Mouse (Mus musculus): Measurements from ENCODE around the gene Plp2. TPM values are rescaled to one million over a fixed set of nuclear protein-coding genes. Genes with fewer than 3 reads are reported as not detected.

Plp2 gene
- total RNA-seq, 2 experiments from 2014 or later, result 101 to 115 TPM

DNA sequence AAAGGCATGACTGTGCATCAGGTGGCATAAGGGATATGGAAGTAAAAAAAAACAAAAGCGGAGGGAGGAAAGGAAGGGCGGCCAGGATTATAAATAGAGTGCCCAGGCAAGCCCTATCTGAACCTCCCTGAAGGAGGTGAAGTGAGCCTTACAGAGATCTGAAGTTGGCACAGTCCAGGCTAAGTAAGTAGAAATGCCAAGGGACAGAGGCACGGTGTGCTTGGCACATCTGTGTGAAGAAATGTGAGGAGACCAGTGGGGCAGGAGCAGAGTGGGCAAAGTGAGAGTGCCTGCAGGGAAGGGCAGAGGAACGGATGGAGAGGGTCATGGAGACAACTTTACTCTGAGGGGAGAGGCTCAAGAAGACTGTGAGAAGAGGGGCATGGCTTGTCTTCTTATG, 10.1 kb downstream of the Plp2 start:
- no peak for DNase-seq

DNA sequence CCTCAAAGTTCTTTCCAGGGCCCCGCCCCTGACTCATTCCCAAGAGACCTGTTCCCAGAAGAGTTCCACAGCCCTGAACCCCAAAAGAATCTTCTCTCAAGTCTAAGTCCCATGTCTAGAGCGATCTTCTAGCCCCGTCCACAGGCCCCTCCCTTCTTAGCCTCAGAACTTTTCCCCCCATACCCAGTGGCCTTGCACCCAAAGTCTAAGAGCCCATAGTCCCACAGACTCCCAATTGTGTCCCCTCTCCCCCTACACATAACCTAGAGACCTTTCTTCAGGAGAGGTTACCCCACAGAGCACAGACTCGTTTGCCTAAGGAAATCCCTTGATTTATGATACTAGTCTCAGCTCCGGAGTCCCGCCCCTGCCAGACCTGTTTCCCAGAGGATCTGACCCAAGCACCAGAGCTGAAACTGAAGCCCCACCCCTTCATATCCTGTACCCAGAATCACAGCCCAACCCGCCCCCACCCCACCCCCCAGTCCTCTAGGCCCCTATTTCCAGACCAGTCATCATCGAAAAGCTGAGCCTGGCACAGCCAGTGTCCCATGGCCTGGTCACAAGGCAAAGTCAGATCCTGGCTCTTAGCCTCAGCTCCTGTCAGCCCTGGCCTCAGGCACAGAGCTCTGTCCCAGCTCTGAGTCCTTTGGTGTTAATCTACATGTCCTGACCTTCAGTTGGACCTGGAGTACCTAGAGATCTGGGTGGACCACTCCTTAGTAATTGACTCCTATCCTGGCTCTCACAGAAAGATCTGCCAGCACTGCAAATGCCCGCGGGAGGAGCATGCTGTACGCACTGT, 12.2 kb downstream of the Plp2 start:
- peak; percentile 29 for DNase-seq

DNA sequence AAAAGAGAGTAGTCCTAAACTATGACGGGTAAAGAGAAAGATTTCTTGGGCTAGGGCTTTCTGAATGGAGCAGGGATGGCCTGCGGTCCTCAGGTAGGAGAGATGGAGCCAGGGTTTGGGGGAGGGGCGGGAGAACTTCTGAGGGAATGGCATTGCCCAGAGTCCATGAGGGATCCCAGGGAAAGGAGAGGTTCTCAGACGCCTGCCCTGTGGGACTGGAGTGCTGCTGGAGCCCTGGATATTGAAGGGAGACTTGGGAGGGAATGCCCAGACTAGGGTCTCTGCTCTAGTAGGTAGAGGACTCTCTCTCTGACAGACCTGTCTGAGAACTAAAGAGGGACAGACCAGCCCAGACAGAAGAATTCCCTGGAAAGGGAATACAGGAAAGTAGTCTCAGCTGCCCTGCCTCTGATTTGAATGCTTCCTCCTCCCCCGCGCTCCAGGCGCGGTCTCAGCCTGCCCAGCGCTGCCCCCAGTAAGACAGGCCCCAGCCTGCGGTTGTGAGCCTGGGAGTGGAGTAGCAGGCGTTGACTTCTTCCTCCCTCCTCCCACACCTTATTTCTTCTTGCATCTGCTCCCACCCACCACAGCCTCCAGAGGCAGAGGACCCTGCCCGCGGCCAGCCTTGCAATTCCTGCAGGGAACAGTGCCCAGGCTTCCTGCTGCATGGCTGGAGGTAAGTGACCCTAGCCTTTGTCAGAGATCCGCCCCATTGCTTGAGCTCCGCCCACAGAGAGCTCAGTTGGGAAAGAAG, 13.0 kb downstream of the Plp2 start:
- peak; percentile 53 for DNase-seq

DNA sequence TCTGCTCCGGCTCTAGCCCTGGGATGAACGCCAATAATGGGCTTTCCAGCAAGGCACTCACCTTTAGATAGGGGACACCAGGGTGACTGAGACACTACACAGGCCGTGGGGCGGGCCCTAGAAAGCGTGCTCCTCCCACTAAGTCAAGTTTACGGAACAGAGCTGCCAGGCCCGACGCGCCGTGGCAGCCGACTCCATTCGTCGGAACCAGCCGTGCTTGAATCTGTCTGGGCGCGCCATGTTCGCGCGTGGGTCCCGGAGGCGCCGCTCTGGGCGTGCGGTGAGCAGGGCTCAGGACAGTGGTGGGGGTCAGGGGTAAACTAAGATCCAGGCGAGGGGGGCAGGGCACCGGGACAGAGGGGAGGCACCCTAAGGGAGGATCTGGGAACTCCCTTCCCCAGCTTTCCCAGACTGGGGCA, 14.0 kb downstream of the Plp2 start, which contains the start of gene Prickle3:
Gene Prickle3, plus strand, starts transcription at position 40 of the 419 bp plus-strand sequence.
- peak; percentile 72 for DNase-seq

DNA sequence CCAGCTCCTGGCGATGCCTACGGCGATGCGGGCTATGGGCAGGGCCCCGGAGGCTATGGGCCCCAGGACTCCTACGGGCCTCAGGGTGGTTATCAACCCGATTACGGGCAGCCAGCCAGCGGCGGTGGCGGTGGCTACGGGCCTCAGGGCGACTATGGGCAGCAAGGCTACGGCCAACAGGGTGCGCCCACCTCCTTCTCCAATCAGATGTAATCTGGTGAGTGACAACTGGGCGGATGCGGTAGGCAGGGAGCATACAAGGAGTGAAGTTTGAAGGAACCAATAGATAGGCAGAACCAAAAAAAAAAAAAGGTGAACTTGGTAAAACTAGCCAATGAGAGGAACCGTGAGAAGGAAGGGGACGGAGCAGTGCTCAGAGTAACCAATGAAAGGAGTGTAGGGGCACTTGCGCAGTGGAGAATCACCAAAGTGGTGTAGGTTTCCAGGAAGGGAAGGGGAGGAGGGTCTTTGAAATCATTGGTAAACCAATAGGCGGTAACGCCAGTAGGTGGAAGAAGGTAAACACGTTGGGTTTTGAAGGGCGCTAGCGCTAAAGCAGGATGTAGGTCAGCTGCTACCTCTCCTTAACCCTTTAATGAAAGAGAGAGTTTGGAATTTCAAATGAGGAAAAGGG, 22.4 kb downstream of the Plp2 start:
- DNase-seq, result peak; percentile 78

DNA sequence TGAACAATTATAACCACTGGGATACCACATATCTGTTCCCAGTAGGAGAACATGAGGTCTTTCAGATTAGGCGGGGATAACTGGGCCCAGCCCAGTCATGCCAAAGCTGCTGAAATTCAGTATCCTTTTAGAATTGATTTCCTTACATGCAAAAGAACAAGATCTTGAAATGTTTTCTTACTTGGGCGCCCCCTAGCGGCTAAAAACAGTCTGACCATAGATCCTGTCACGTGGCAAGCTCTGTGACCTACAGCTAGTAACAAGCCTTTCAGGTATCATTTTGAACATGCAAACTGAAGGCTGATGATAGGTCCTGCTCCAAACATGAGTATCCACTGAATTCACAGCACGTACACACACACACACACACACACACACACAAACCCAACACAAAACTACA, 25.8 kb downstream of the Plp2 start:
- peak; percentile 80 for DNase-seq

DNA sequence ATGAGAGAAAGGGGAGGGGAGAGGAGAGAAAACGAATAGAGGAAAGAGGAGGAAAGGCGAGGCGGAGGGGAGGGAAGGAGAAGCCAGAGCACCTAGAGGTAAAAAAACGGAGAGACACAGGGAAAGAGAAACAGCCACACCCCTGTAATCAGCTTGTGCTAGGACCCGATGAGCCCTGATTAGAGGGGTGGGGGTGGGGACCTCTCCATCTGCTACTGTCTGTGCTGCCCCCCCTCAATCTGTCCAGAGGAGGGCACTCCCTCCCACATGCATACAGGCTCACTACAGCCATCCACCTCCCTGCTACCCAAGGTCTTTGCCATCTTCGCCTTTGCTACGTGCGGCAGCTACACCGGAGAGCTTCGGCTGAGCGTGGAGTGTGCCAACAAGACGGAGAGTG, 30.4 kb downstream of the Plp2 start:
- DNase-seq, result no peak

DNA sequence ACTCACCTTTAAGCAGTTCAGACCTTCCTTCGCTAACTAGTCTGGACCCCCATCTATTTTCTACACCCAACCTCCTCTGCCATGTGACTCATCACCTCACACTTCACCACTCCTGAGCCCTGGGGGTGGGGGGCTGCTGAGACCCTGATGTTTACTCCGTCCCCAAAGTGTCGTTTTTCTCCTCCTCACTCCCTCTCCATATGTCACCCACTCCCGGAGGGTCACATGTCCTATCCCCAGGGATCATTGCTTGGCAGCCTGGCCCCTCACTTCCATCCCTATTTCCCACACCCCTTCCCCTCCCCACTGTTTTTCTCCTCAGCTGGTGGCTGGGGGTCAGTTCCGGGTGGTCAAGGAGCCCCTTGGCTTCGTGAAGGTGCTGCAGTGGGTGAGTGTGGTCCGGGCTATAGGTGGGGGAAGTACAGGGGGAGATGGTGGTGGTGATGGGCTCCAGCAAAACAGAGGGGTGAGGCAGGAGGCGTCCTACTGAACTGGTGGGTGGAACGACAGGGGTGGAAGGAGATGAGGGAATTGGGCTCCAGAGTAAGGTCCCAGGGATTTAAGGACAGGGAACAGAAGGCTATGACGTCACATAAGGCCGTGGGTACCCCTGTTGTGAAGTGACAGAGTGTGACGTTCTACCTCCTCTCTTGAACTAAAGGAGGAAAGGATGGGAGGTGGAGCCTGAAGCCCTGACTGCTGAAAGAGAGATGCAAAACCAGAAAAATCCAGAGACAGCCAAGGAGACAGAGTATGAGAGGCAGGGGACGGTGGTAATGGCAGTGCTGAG, 31.5 kb downstream of the Plp2 start:
- no peak for DNase-seq

DNA sequence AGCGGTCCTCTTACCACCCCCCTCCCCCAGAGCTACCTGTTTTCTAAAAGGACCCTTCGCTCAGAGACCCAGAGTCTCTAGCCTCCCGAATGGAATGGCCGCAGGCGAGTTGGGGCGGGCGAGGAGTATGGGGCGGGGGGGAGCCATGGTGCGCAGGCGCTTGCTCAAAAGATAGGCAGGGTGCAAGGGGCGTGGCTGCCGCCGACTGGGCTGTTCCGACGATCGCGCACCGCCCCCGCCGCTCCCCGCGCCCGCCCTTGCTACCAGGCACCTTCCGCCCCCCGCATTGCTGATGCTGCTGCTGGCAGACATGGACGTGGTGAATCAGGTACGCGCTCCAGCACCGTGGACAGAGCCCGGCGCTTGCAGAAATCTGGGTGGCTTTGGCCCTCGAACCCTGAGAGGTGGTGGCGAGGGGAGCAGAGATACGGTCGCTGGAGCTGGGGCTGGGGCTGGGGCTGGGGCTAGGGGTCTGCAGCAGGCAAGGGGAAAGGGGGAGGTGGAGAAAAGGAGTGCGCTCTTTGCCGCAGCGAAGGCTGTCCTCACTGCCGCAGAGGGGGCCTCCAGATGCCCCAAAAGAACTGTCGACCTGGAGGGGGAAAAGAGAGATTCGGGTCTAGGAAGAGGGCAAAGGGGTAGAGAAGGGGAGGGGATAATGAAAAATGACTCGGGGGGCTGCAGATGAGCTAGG, 32.6 kb downstream of the Plp2 start, which contains the start of gene Syp:
Gene Syp, plus strand, starts transcription at position 71 of the 691 bp plus-strand sequence.
- peak; percentile 73 for DNase-seq

DNA sequence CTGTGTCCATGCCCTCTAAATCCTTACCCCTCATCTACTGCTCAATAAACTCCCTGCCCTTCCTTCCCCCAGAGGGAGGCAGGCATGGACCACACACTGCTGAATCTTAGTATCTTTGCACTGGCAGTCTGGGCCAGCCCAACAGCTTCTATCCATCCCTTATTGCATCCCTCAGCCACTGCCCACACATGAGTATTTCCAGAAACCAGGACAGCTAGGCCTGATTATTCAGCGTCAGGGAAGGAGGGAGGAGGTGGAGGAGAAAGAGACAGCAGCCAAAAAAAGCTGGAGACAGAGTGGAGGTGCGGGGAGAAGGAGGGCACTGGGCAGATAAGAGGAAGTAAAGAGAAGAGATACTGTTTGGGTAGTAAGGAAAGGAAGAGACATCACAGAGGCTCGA, 36.1 kb downstream of the Plp2 start:
- DNase-seq, result no peak

DNA sequence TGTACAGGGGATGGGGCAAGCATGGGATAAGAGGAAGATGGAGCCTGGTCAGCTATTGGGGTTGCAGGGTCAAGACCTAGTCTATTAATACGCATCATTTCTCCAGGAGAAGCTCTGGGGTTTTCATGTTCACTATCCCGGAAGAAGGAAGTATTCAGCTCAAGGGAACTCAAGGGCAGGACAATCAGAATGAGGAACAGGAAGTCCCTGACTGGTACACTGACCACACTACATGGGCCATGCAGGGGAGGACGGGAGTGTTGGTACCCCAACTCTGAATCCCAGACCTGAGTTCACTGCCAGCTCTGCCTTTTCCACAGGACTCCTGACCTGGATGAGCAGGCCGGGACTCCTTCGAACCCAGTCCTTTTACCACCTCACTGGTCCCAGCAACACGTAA, 38.6 kb downstream of the Plp2 start:
- no peak for DNase-seq

Other genes with a start within 250 kb of the Plp2 start
- gene Foxp3, start 97.7 kb downstream of the Plp2 start, total RNA-seq (2021), result not detected
- 1 to 10 TPM; 2.7 to 2.8 TPM for gene Ppp1r3f, start 97.1 kb downstream of the Plp2 start, total RNA-seq (2021)
- gene Ccdc22, start 65.9 kb downstream of the Plp2 start, total RNA-seq (2021), result 10 to 100 TPM; 12.1 to 12.7 TPM
- gene Cacna1f, start 64.3 kb downstream of the Plp2 start, total RNA-seq (2021), result not detected
- under 1 TPM; 0.45 to 0.79 TPM for gene Syp, start 32.9 kb downstream of the Plp2 start, total RNA-seq (2021)
- 10 to 100 TPM; 11.9 to 12.0 TPM for gene Prickle3, start 14.1 kb downstream of the Plp2 start, total RNA-seq (2021)
- 1 to 10 TPM; 2.3 to 2.7 TPM for gene Magix, start 9.9 kb upstream of the Plp2 start, total RNA-seq (2021)
- 10 to 100 TPM; 26.1 to 26.4 TPM for gene Gpkow, start 25.7 kb upstream of the Plp2 start, total RNA-seq (2021)
- gene Wdr45, start 42.9 kb upstream of the Plp2 start, total RNA-seq (2021), result 10 to 100 TPM; 23.6 to 23.9 TPM
- gene Gm45208, start 50.9 kb upstream of the Plp2 start, total RNA-seq (2021), result not detected
- gene Praf2, start 57.0 kb upstream of the Plp2 start, total RNA-seq (2021), result 10 to 100 TPM; 10.3 to 11.0 TPM
- gene Ccdc120, start 79.5 kb upstream of the Plp2 start, total RNA-seq (2021), result 1 to 10 TPM; 1.2 to 3.0 TPM
- gene Tfe3, start 91.2 kb upstream of the Plp2 start, total RNA-seq (2021), result 10 to 100 TPM; 16.2 to 16.5 TPM
- 10 to 100 TPM; 23.7 to 28.4 TPM for gene Gripap1, start 118.4 kb upstream of the Plp2 start, total RNA-seq (2021)
- under 1 TPM; 0.48 to 0.59 TPM for gene Kcnd1, start 150.9 kb upstream of the Plp2 start, total RNA-seq (2021)
- 10 to 100 TPM; 34.8 to 39.3 TPM for gene Otud5, start 170.0 kb upstream of the Plp2 start, total RNA-seq (2021)
- 1 to 10 TPM; 3.3 to 5.0 TPM for gene Pim2, start 206.9 kb upstream of the Plp2 start, total RNA-seq (2021)
- gene Slc35a2, start 212.6 kb upstream of the Plp2 start, total RNA-seq (2021), result 10 to 100 TPM; 15.5 to 17.7 TPM
- 10 to 100 TPM; 35.0 to 37.7 TPM for gene Pqbp1, start 227.9 kb upstream of the Plp2 start, total RNA-seq (2021)
- gene Timm17b, start 228.0 kb upstream of the Plp2 start, total RNA-seq (2021), result 10 to 100 TPM; 57.3 to 61.3 TPM
- not detected for gene Gm10491, start 236.4 kb upstream of the Plp2 start, total RNA-seq (2021)
- not detected for gene Gm10490, start 238.2 kb upstream of the Plp2 start, total RNA-seq (2021)
- not detected for gene Pcsk1n, start 248.4 kb upstream of the Plp2 start, total RNA-seq (2021)